Mouse (Mus musculus) small intestine, adult 2 months (tissue): ENCODE results near the gene Trpv4.

Experiments used
- CTCF ChIP-seq: fragments of 200-500 bp; IDR thresholded peaks from 2 replicates; pipeline ENCODE4 v1.5.1; 2012; ENCODE audit warnings: low read depth, mild to moderate bottlenecking, control low read depth, inconsistent platforms, low read length, moderate library complexity, mixed read lengths; ENCODE audit not compliant: insufficient replicate concordance, insufficient read length; ENCODE audit errors: extremely low read depth
- POLR2A ChIP-seq: fragments of 200-500 bp; IDR thresholded peaks from 2 replicates; pipeline ENCODE4 v1.6.1; 2012; ENCODE audit warnings: low read depth, mild to moderate bottlenecking, control low read depth, inconsistent platforms, low read length, moderate library complexity

DNA sequence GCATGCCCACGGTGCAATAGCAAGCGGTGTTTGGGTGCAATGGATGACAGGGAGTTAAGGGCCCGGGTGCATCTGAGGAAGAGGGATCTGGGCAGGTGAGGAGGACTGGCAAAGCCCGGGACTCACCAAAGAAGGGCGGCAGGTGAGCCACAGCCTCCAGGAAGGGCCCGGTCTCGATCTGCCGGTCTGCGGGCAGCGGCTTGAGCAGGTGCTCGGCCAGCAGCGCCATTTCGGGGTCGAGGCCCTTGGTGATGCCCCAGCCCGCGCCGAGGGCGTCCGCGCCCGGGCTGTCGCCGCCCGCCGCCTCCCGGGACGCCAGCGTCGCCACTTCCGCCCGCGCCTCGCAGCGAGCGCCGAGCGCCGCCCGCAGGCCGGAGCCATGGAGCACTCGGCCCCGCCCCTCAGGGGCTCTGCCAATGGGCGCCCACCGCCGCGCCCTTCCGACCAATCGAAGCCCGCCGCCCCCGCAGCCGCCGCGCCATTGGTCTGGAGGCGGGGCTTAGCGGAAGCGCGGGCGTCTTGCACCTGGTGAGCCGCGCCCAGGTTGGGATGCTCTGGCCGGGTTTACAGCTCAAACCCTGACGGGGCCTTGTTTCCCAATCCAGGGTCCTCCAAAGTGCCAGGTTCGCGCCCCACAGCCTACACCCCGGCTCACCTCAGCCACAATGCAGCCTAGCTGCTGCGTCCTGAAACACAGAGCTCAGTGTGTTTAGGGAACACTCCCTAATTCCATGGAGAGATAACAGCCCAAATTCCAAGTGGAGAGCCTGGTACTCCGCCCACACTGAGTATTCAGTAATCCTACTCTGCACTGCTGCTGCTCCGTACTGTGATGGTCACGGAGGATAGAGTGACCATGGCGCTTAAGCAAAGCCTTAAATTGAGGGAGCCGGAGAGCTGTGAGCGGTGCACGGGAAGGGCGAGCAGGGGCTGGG lies 32.7 kb upstream of the Trpv4 start, which contains the start of gene Gltp:
- TF ChIP-seq CTCF (no peak), POLR2A (peak; percentile 55; the same call in 1 of the 2 replicates)
